Mouse (Mus musculus) kidney, postnatal 0 days (tissue): ENCODE results near the gene Gpd2. TPM values are rescaled to one million over a fixed set of nuclear protein-coding genes. Genes with fewer than 3 reads are reported as not detected.

Experiments used
- ATAC-seq: fragments of 200-750 bp; cut with Nextera tagmentation; replicated peaks from 2 replicates; pipeline ENCODE4 v1.8.0; 2017; ENCODE audit warnings: low read depth, moderate number of reproducible peaks, moderate TSS enrichment, moderate library complexity; ENCODE audit not compliant: low FRiP score
- DNase-seq: peaks from one replicate; pipeline ENCODE4 v3.0.0-alpha.2; 2016; ENCODE audit warnings: low spot score
- H3K27ac ChIP-seq: fragments of 300-500 bp; sonication (generic); 2 replicates; pipeline ENCODE4 v1.5.1; 2014; ENCODE audit warnings: mild to moderate bottlenecking
- H3K27me3 ChIP-seq: fragments of 300-500 bp; sonication (generic); 2 replicates; pipeline ENCODE4 v1.6.1; 2014; ENCODE audit warnings: low read length, mixed read lengths; ENCODE audit not compliant: insufficient read depth
- H3K36me3 ChIP-seq: fragments of 300-500 bp; sonication (generic); 2 replicates; pipeline ENCODE4 v1.6.1; 2014; ENCODE audit warnings: low read length, mixed read lengths; ENCODE audit not compliant: insufficient read depth
- H3K4me1 ChIP-seq: fragments of 300-500 bp; sonication (generic); replicated peaks from 2 replicates; pipeline ENCODE4 v1.6.1; 2014; ENCODE audit warnings: antibody characterized with exemption, low read length, mixed read lengths; ENCODE audit not compliant: insufficient read depth
- H3K4me2 ChIP-seq: fragments of 300-500 bp; sonication (generic); 2 replicates; pipeline ENCODE4 v1.6.1; 2014; ENCODE audit warnings: mild to moderate bottlenecking, low read length, moderate library complexity, mixed read lengths
- H3K4me3 ChIP-seq: fragments of 300-500 bp; sonication (generic); replicated peaks from 2 replicates; pipeline ENCODE4 v1.5.1; 2014; ENCODE audit warnings: low read depth, low read length
- H3K9ac ChIP-seq: fragments of 300-500 bp; sonication (generic); 2 replicates; pipeline ENCODE4 v1.6.1; 2014; ENCODE audit warnings: low read depth, low read length
- H3K9me3 ChIP-seq: fragments of 300-500 bp; sonication (generic); replicated peaks from 2 replicates; pipeline ENCODE4 v1.6.1; 2016; ENCODE audit warnings: low read length, inconsistent platforms, mixed read lengths
- CTCF ChIP-seq: IDR thresholded peaks from 2 replicates; pipeline ENCODE4 v1.5.1; 2016; ENCODE audit warnings: antibody characterized with exemption, low read depth, mild to moderate bottlenecking, moderate library complexity
- WGBS: fragments of 180-500 bp; shearing (Covaris S2); extraction: QIAGEN DNeasy Blood & Tissue Kit; methylation state at CpG from one replicate; pipeline ENCODE4 v1.1.7; 2014; 5-methylcytosine and 5-hydroxymethylcytosine counted together
- polyA plus RNA-seq: library from polyadenylated mRNA; unstranded; fragments of >200 nt; fragmentation: Nextera tagmentation; extraction: Ambion mirVana; gene quantifications from 2 replicates; pipeline ENCODE4 v1.2.1, GENCODE M21; 2015

The Gpd2 gene
- polyA plus RNA-seq, 1 experiment from 2014 or later = 11.9 TPM

DNA sequence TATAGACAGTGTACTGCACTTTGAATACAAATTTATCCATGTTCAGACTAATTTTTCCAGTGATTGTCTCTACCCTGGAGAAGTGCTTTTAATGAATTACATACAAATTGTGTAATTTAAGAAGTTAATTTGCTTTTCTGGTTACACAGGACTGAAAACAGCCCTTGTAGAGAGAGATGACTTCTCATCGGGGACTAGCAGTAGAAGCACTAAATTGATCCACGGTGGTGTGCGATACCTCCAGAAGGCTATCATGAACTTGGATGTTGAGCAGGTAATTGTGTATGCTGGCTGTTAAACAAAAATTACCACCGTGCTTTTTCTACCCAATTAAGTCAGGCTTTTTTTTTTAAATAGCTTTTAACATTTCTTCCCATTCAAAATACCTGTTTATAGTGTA lies 66.8 kb downstream of the Gpd2 start:
- DNase-seq (no peak), ATAC-seq (no peak)
- Histone ChIP-seq H3K9me3 (no peaks in the 10 kb centered on the region), H3K36me3 (no peaks in the 10 kb centered on the region), H3K27me3 (no peaks in the 10 kb centered on the region), H3K4me2 (no peak overlapping the region), H3K27ac (no peak overlapping the region), H3K9ac (no peak overlapping the region), H3K4me1 (no peaks in the 10 kb centered on the region), H3K4me3 (no peak overlapping the region)
- 92% methylated on average over 4 of the region's 4 CpGs for WGBS
- no peak for TF ChIP-seq CTCF

GRCm38 (mm10) chr2:57312268-57312797 lies 74.9 kb downstream of the Gpd2 start:
- DNase-seq (no peak), ATAC-seq (no peak)
- no peak for TF ChIP-seq CTCF
- Histone ChIP-seq H3K4me2 (no peak overlapping the region), H3K9me3 (no peaks in the 10 kb centered on the region), H3K4me1 (no peaks in the 10 kb centered on the region), H3K27me3 (no peaks in the 10 kb centered on the region), H3K4me3 (no peak overlapping the region), H3K27ac (no peak overlapping the region), H3K36me3 (no peaks in the 10 kb centered on the region), H3K9ac (no peak overlapping the region)
- 50% methylated on average over 7 of the region's 7 CpGs for WGBS

DNA sequence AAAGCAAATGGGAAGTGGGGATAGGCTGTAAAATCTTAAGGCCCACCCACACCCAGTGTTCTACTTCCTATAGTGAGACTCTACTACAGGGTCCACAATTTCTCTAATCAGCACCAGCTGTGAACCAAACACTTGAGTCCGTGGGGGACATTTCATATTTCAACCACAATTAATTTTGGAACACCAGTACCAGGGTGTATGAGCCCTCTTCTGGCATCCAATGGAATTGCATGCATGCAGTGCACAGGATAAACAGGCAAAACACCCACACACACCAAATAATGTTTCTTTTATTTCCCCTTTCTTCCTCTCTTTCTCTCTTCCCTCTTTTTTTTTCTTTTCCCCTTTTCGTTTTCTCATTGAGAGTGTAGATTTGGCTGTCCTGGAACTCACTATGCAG lies 78.6 kb downstream of the Gpd2 start:
- Histone ChIP-seq H3K4me1 (no peaks in the 10 kb centered on the region), H3K27ac (no peak overlapping the region), H3K4me3 (no peak overlapping the region), H3K27me3 (no peaks in the 10 kb centered on the region), H3K9ac (no peak overlapping the region), H3K4me2 (no peak overlapping the region), H3K9me3 (no peaks in the 10 kb centered on the region), H3K36me3 (no peaks in the 10 kb centered on the region)
- WGBS = 67% methylated on average over 2 of the region's 2 CpGs
- no peak for ATAC-seq
- TF ChIP-seq CTCF = peak; percentile 73
- peak; percentile 48 for DNase-seq

DNA sequence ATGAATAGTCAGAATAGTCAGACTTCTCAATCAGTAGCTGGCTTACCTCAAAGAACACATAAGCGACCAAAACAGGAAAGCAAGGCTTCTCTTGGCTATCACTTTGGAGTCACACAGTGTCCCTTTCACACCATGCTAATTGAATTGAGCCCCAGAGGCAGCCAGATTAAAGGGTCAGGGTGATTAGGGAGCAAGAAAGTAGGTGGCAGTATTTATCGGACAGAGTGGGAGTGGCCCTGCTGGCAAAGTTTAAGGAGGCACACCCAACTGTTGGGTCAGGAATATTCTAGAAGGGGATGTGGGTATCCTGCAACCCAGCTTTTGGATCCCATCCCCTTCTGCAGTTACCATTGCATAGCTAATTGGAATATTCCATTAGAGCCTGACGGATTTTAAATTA lies 80.9 kb downstream of the Gpd2 start:
- DNase-seq (no peak), ATAC-seq (no peak)
- no peak overlapping the region for H3K9ac ChIP-seq
- no peaks in the 10 kb centered on the region for H3K27me3 ChIP-seq
- H3K4me1 ChIP-seq = no peaks in the 10 kb centered on the region
- 63% methylated on average over 3 of the region's 3 CpGs for WGBS
- no peaks in the 10 kb centered on the region for H3K36me3 ChIP-seq
- no peaks in the 10 kb centered on the region for H3K9me3 ChIP-seq
- no peak overlapping the region for H3K4me3 ChIP-seq
- H3K27ac ChIP-seq = no peak overlapping the region
- no peak overlapping the region for H3K4me2 ChIP-seq
- TF ChIP-seq CTCF = no peak

GRCm38 (mm10) chr2:57326091-57326490 lies 88.7 kb downstream of the Gpd2 start:
- H3K9ac ChIP-seq = no peak overlapping the region

GRCm38 (mm10) chr2:57329327-57329726 lies 91.9 kb downstream of the Gpd2 start:
- no peak overlapping the region for H3K27ac ChIP-seq
- H3K4me2 ChIP-seq = no peak overlapping the region
- H3K27me3 ChIP-seq = no peaks in the 10 kb centered on the region
- no peak overlapping the region for H3K9ac ChIP-seq
- no peaks in the 10 kb centered on the region for H3K36me3 ChIP-seq
- no peak for DNase-seq
- H3K4me1 ChIP-seq = no peaks in the 10 kb centered on the region
- TF ChIP-seq CTCF = no peak
- no peak overlapping the region for H3K4me3 ChIP-seq
- no peak for ATAC-seq
- H3K9me3 ChIP-seq = no peaks in the 10 kb centered on the region
- WGBS = 75% methylated on average over 7 of the region's 7 CpGs

More at GRCm38 (mm10) chr2:57326091-57326490, 88.7 kb downstream of the Gpd2 start:
- no peak overlapping the region for H3K27ac ChIP-seq
- TF ChIP-seq CTCF = no peak
- DNase-seq = no peak
- no peaks in the 10 kb centered on the region for H3K27me3 ChIP-seq
- WGBS = 77% methylated on average over 8 of the region's 8 CpGs
- H3K36me3 ChIP-seq = no peaks in the 10 kb centered on the region
- H3K9me3 ChIP-seq = no peaks in the 10 kb centered on the region
- no peaks in the 10 kb centered on the region for H3K4me1 ChIP-seq
- H3K4me3 ChIP-seq = no peak overlapping the region
- no peak overlapping the region for H3K4me2 ChIP-seq
- ATAC-seq = no peak

DNA sequence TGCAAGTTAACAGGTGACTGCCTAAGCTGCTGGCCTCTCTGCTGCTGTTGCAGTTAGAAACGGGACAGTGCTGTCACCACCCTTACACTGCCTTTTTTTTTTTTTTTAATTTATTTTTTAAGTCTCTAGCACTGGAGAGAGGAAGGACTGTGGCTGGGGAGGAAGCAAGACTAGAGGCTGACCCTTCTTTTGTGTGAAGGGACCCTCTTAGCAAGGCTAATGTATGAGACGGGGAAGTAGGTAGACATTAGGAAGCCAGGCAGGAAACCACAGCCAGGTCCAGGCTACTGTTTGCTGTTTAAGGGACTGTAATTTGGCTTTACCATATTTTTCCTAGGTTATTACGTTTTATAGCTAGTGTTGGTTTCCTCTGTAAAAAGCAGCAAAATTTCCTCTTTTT lies 93.4 kb downstream of the Gpd2 start:
- Histone ChIP-seq H3K27ac (no peak overlapping the region), H3K4me3 (no peak overlapping the region), H3K4me1 (no peaks in the 10 kb centered on the region), H3K27me3 (no peaks in the 10 kb centered on the region), H3K9me3 (no peaks in the 10 kb centered on the region), H3K36me3 (no peaks in the 10 kb centered on the region), H3K9ac (no peak overlapping the region), H3K4me2 (no peak overlapping the region)
- TF ChIP-seq CTCF = no peak
- DNase-seq (no peak), ATAC-seq (no peak)
- 60% methylated on average over 3 of the region's 3 CpGs for WGBS
